Mouse (Mus musculus) midbrain, embryonic 11.5 days (tissue): Measurements from ENCODE around the gene Olfr372. TPM values are rescaled to one million over a fixed set of nuclear protein-coding genes. Genes with fewer than 3 reads are reported as not detected.
"Not testable (repeated sequence)": the region's sequence is repeated elsewhere in the genome, so short reads cannot be mapped to it uniquely, and the experiment has no call there.

Experiments
- ATAC-seq: fragments of 200-750 bp; cut with Nextera tagmentation; 2 replicates; pipeline ENCODE4 v1.8.0; 2017; ENCODE audit warnings: moderate TSS enrichment, moderate library complexity; ENCODE audit not compliant: low FRiP score
- DNase-seq: peaks from one replicate; pipeline ENCODE4 v3.0.0; 2015; ENCODE audit warnings: low spot score; ENCODE audit errors: missing footprints
- H3K27ac ChIP-seq: fragments of 300-500 bp; sonication (generic); 2 replicates; pipeline ENCODE4 v1.5.1; 2014; ENCODE audit warnings: low read depth, low read length
- H3K27me3 ChIP-seq: fragments of 300-500 bp; sonication (generic); 2 replicates; pipeline ENCODE4 v1.6.1; 2014; ENCODE audit warnings: mild to moderate bottlenecking, low read length, moderate library complexity, mixed read lengths; ENCODE audit not compliant: control insufficient read depth, insufficient read depth
- H3K36me3 ChIP-seq: fragments of 300-500 bp; sonication (generic); 2 replicates; pipeline ENCODE4 v1.6.1; 2014; ENCODE audit warnings: mild to moderate bottlenecking, low read length, moderate library complexity, mixed read lengths; ENCODE audit not compliant: control insufficient read depth, insufficient read depth
- H3K4me1 ChIP-seq: fragments of 300-500 bp; sonication (generic); 2 replicates; pipeline ENCODE4 v1.6.1; 2014; ENCODE audit warnings: low read length; ENCODE audit not compliant: control insufficient read depth, insufficient read depth
- H3K4me2 ChIP-seq: fragments of 300-500 bp; sonication (generic); 2 replicates; pipeline ENCODE4 v1.6.1; 2014; ENCODE audit warnings: mild to moderate bottlenecking, moderate library complexity
- H3K4me3 ChIP-seq: fragments of 300-500 bp; sonication (generic); 2 replicates; pipeline ENCODE4 v1.5.1; 2014; ENCODE audit warnings: low read depth, low read length
- H3K9ac ChIP-seq: fragments of 300-500 bp; sonication (generic); 2 replicates; pipeline ENCODE4 v1.6.1; 2014; ENCODE audit warnings: low read length
- H3K9me3 ChIP-seq: fragments of 300-500 bp; sonication (generic); 2 replicates; pipeline ENCODE4 v1.6.1; 2016; ENCODE audit warnings: low read length; ENCODE audit not compliant: control insufficient read depth
- WGBS: fragments of 180-500 bp; shearing (Covaris S2); extraction: QIAGEN DNeasy Blood & Tissue Kit; methylation state at CpG from one replicate; pipeline ENCODE4 v1.1.7; 2014; 5-methylcytosine and 5-hydroxymethylcytosine counted together
- polyA plus RNA-seq: library from polyadenylated mRNA; unstranded; fragments of >200 nt; fragmentation: Nextera tagmentation; extraction: Ambion mirVana; gene quantifications from 2 replicates; pipeline ENCODE4 v1.2.1, GENCODE M21; 2014

The Olfr372 gene
- not detected in 2 replicates for polyA plus RNA-seq

GRCm38 (mm10) chr8:72040918-72041317, at the start of gene Olfr372:
TSS of gene Olfr372 (plus strand) at chr8:72041218.
- 83% methylated on average over 4 of the region's 4 CpGs for WGBS
- H3K4me3 ChIP-seq, H3K4me1 ChIP-seq, DNase-seq, H3K27me3 ChIP-seq, ATAC-seq, H3K27ac ChIP-seq, H3K9me3 ChIP-seq, H3K9ac ChIP-seq, H3K4me2 ChIP-seq, H3K36me3 ChIP-seq: not testable (repeated sequence)

GRCm38 (mm10) chr8:71999434-71999833, 41.6 kb upstream of the Olfr372 start:
- Histone ChIP-seq H3K4me2 (no peak overlapping the region), H3K9ac (no peak overlapping the region), H3K27ac (no peak overlapping the region), H3K4me3 (no peak overlapping the region), H3K4me1 (no peaks in the 10 kb centered on the region), H3K36me3 (no peaks in the 10 kb centered on the region), H3K9me3 (no peaks in the 10 kb centered on the region), H3K27me3 (no peaks in the 10 kb centered on the region)
- 90% methylated on average over 1 of the region's 1 CpGs for WGBS
- ATAC-seq (no peak), DNase-seq (no peak)

- WGBS: 66% methylated on average over 3 of the region's 3 CpGs
- ATAC-seq: no peak
Observed at GRCm38 (mm10) chr8:72000223-72000622, 40.8 kb upstream of the Olfr372 start.

GRCm38 (mm10) chr8:72002942-72003341, 38.1 kb upstream of the Olfr372 start:
- Histone ChIP-seq H3K36me3 (no peaks in the 10 kb centered on the region), H3K4me2 (no peak overlapping the region), H3K27ac (no peak overlapping the region), H3K9ac (no peak overlapping the region), H3K27me3 (no peaks in the 10 kb centered on the region), H3K4me3 (no peak overlapping the region), H3K4me1 (no peaks in the 10 kb centered on the region), H3K9me3 (no peaks in the 10 kb centered on the region)
- ATAC-seq (no peak), DNase-seq (no peak)

More at GRCm38 (mm10) chr8:72000223-72000622, 40.8 kb upstream of the Olfr372 start:
- Histone ChIP-seq H3K4me1 (no peaks in the 10 kb centered on the region), H3K27me3 (no peaks in the 10 kb centered on the region), H3K9me3 (no peaks in the 10 kb centered on the region), H3K4me2 (no peak overlapping the region), H3K9ac (no peak overlapping the region), H3K36me3 (no peaks in the 10 kb centered on the region), H3K4me3 (no peak overlapping the region), H3K27ac (no peak overlapping the region)
- DNase-seq: no peak

- Histone ChIP-seq H3K4me1 (no peaks in the 10 kb centered on the region), H3K9me3 (no peaks in the 10 kb centered on the region), H3K27me3 (no peaks in the 10 kb centered on the region), H3K4me3 (no peak overlapping the region), H3K27ac (no peak overlapping the region), H3K36me3 (no peaks in the 10 kb centered on the region), H3K4me2 (no peak overlapping the region), H3K9ac (no peak overlapping the region)
- DNase-seq (no peak), ATAC-seq (no peak)
- 85% methylated on average over 3 of the region's 3 CpGs for WGBS
Observed at GRCm38 (mm10) chr8:72005912-72006311, 35.1 kb upstream of the Olfr372 start.

- DNase-seq (no peak), ATAC-seq (no peak)
- H3K4me3 ChIP-seq: no peak overlapping the region
- WGBS: 74% methylated on average over 1 of the region's 1 CpGs
- H3K27me3 ChIP-seq: no peaks in the 10 kb centered on the region
- H3K27ac ChIP-seq: no peak overlapping the region
- no peaks in the 10 kb centered on the region for H3K4me1 ChIP-seq
- H3K9me3 ChIP-seq: no peaks in the 10 kb centered on the region
- no peak overlapping the region for H3K9ac ChIP-seq
- no peaks in the 10 kb centered on the region for H3K36me3 ChIP-seq
- no peak overlapping the region for H3K4me2 ChIP-seq
Observed at GRCm38 (mm10) chr8:72006763-72007162, 34.3 kb upstream of the Olfr372 start.

- DNase-seq: no peak
- no peaks in the 10 kb centered on the region for H3K9me3 ChIP-seq
- no peak overlapping the region for H3K9ac ChIP-seq
- H3K4me1 ChIP-seq: no peaks in the 10 kb centered on the region
- no peaks in the 10 kb centered on the region for H3K36me3 ChIP-seq
- H3K4me2 ChIP-seq: no peak overlapping the region
- no peaks in the 10 kb centered on the region for H3K27me3 ChIP-seq
- no peak for ATAC-seq
- H3K4me3 ChIP-seq: no peak overlapping the region
- no peak overlapping the region for H3K27ac ChIP-seq
- 85% methylated on average over 3 of the region's 3 CpGs for WGBS
Observed at GRCm38 (mm10) chr8:72008134-72008641, 32.8 kb upstream of the Olfr372 start.

GRCm38 (mm10) chr8:72009473-72009872, 31.5 kb upstream of the Olfr372 start, which contains the start of gene Cyp4f18:
TSS of gene Cyp4f18 (minus strand) at chr8:72009626.
- Histone ChIP-seq H3K27me3 (no peaks in the 10 kb centered on the region), H3K27ac (no peak within 1 kb of the TSS), H3K36me3 (no peaks in the 10 kb centered on the region), H3K4me2 (no peak within 1 kb of the TSS), H3K4me1 (no peaks in the 10 kb centered on the region), H3K9ac (no peak within 1 kb of the TSS), H3K4me3 (no peak within 1 kb of the TSS), H3K9me3 (no peaks in the 10 kb centered on the region)
- 79% methylated on average over 3 of the region's 3 CpGs for WGBS
- no peak for DNase-seq
- ATAC-seq: no peak

- not testable (repeated sequence) for ATAC-seq
Observed at GRCm38 (mm10) chr8:72013506-72014228, 27.4 kb upstream of the Olfr372 start.

More at GRCm38 (mm10) chr8:72013506-72014228, 27.4 kb upstream of the Olfr372 start:
- H3K36me3 ChIP-seq, H3K4me2 ChIP-seq, H3K27ac ChIP-seq, H3K4me3 ChIP-seq, H3K9me3 ChIP-seq, H3K4me1 ChIP-seq, DNase-seq, H3K27me3 ChIP-seq, H3K9ac ChIP-seq: not testable (repeated sequence)
- WGBS: 74% methylated on average over 6 of the region's 6 CpGs
